Mouse (Mus musculus): ENCODE measurements around the gene Shisal1.

The Shisal1 gene

DNA sequence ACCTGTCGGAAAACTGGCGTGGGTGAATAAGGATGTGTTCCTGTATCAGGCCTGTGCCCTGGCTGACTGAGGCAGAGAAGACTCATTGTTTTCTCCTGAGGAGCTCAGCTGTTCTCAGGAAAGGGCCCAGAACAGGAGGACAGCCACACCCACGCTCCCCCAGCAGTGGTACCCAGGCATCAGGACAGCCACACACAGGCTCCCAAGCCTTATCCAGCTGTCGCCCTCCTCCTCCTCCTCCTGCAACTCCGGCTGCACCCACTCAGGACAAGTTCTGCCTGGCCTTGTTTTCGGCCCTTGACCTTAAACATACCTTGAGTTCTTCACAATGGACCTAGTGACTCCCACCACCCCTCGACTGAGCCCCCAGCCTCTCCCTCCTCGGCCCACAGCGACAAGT is 68.2 kb downstream of the Shisal1 start:
- ATAC-seq (ENCODE audit: low TSS enrichment) = no peak

DNA sequence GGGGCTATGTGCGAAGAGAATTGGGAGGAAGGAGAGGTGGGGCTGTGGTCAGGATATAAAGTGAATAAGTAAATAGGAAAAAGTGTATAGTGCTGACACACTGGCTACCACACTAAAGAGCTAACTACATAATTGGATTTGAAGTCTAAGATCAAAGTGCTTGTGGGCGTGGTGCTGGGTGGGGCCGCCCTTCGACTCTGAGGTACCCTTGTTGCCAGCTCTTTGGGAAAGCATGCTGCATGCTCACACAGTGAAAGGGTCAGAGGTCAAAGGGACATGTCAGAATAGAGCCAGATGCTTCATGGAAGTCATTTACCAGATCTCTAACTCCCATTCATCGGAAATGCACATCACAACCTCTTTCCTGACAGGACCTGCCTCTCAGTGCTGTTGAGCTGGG is 74.1 kb downstream of the Shisal1 start:
- ATAC-seq (ENCODE audit: low TSS enrichment) = no peak

DNA sequence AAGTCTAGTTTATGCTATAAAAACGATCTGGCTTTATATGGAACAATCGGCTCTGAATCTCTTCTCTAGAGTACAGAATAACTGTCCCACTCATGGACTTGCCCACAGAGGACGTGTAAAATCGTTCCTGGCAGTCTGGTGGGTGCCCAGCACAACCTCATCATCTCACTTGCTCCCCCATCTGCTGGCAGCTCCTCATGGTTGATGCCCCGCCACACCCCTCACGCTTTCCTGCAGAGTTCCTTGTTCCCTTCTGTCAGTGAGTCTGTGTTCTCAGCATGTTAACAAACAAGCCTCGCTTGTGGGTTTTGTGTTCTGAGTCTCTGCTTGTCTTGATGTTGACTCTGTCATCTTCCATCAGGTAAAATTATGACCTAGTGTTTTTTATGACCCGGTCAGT is 79.5 kb downstream of the Shisal1 start:
- no peak for ATAC-seq (ENCODE audit: low TSS enrichment)

DNA sequence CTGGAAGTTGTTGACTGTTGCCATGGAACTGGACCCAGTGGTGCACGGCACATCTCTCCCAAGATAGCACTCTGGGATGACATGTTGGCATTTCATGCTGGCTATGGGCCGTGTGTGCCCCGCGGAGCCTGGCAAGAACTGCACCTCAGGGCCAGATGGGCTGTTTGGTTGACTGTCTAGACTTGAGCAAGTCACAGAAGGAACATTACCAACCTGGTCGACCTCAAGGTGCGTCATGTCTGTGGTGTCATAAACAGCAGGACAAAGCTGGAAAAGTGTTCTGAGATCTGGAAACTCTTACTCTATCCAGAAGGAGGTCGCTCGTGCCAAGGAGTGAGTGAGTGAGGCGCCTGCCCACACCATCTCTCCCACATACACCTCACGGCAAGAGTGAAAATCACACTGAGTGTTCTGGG is 80.3 kb downstream of the Shisal1 start:
- ATAC-seq (ENCODE audit: low TSS enrichment) = peak; percentile 64; the same call in 1 of the 2 replicates

- no peak for ATAC-seq (ENCODE audit: low TSS enrichment)
Measured at GRCm38 (mm10) chr15:84365675-84366381, 81.1 kb downstream of the Shisal1 start.

DNA sequence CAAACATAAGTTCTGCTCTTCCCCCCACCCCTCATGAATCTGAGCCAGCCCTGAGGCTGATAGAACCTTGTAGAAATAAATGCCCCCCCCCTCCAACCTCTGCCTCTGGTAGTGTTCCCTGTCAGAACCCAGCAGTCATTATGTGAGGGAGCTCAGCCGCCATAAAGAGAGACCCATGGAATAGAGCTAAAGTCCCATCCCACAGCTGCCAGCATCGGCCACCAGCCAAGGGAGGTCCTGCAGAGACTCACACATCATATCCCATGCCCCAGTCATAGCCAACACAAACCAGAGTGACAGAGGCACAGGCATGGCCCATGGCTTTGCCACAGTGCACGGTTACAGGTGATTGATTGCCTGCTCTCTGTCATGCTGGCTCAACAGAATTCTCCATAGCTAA is 82.2 kb downstream of the Shisal1 start:
- no peak for ATAC-seq (ENCODE audit: low TSS enrichment)

GRCm38 (mm10) chr15:84355081-84355480 is 91.8 kb downstream of the Shisal1 start:
- no peak for ATAC-seq (ENCODE audit: low TSS enrichment)

- ATAC-seq (ENCODE audit: low TSS enrichment) = 0 out of 2 replicates have a peak, but pooled peaks have one; percentile 44
Measured at GRCm38 (mm10) chr15:84351915-84352844, 94.7 kb downstream of the Shisal1 start.

DNA sequence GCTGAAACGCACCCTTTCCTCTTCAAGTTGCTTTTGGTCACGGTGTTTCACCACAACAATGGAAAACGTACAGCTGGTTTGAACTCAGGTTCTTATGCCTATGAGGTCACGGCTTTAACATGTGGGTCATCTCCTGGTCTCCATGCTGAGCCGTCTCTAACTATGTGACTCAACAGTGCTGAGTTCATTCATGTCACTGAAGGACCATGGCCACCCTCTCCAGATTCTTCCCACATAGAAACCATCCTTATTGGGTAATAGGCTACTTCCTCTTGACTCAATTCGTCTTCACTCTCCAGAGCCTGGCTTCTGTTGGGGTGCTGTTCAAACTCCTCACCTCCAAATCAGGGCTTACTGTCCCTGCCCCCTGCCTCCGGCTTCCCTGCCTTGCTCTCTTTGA is 95.6 kb downstream of the Shisal1 start:
- no peak for ATAC-seq (ENCODE audit: low TSS enrichment)

DNA sequence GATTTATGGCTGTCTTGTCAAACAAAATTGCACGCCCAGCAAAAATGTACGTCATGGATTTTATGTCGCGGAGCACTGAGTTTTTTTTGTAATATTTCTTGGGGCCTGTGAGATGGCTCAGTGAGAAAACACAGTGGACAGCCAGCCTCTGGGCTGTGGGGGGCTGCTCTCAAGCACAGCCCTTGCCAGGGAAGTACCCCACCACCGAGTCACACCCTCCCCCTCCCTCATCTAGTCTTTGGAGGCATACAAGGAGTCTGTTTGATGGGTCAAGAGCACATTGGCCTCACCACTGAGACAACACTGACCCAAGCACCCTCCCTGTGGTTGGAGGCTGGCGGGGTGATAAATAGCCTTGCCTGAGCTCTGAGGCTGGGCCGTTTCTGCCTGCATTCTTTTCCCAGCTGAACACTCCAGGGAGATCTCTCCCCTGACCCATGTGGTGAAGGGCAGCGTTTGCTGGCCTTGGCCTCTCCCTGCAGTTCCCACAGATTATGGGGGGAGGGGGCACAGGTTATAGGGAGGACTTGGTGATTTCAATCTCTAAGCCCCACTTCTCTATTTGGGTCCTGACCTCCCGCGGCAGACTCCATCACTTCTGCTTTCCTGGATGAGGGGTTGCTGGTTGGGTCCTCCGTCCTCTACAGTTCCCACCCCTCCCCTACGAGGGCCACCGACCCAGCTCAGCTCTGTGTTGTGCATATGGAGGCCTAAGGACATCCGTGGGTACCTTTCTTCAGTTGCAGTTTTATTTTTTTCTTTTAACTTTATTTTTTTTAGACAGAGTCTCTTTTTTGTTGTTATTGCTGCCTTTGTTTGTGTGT is 96.8 kb downstream of the Shisal1 start:
- no peak for ATAC-seq (ENCODE audit: low TSS enrichment)

DNA sequence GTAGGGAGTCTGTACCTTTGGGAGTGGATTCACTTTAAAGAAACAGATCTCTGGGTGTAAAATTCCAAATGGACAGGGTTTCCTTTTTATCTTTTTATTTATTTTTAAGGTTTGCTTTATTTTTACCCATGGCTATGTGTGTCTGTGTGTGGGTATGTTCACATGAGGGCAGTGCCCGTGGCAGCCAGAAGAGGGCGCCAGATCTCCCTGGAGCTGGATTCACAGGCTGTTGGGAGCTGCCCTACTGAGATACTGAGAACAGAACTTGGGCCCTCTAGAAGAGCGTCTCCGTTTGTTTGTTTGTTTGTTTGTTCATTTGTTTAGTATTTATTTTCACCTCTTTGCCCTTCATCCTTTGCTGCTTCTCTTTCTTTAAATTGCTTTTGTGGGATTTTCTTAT is 98.1 kb downstream of the Shisal1 start:
- no peak for ATAC-seq (ENCODE audit: low TSS enrichment)

- ATAC-seq (ENCODE audit: low TSS enrichment) = no peak
Measured at GRCm38 (mm10) chr15:84340926-84341325, 106.0 kb downstream of the Shisal1 start.

GRCm38 (mm10) chr15:84337599-84337998 is 109.3 kb downstream of the Shisal1 start:
- peak; percentile 73; the same call in 1 of the 2 replicates for ATAC-seq (ENCODE audit: low TSS enrichment)

DNA sequence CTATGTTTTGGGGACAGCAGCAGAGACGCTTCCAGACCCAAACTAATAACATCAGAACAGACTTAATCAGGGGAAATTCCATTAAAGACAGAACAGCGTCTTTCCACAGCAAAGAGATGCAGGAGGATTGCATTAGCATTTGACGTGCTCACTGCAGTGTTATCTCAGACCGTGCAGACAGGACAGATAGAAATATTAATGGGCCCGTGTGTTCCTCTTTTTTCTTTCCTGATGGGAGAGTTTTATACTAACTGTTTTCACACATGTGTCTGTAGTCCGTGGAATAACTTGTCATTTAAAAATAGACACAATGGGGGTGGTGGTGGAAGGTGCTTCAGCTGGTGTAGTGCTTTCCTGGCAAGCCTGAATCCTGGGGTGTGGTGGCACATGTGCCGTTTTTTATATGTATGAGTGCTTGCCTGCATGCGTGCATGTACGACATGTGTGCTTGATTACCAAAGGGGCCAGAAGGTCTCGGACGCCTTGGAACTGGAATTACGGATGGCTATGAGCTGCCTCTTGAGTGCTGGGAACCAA is 110.5 kb downstream of the Shisal1 start:
- ATAC-seq (ENCODE audit: low TSS enrichment) = peak; percentile 50

DNA sequence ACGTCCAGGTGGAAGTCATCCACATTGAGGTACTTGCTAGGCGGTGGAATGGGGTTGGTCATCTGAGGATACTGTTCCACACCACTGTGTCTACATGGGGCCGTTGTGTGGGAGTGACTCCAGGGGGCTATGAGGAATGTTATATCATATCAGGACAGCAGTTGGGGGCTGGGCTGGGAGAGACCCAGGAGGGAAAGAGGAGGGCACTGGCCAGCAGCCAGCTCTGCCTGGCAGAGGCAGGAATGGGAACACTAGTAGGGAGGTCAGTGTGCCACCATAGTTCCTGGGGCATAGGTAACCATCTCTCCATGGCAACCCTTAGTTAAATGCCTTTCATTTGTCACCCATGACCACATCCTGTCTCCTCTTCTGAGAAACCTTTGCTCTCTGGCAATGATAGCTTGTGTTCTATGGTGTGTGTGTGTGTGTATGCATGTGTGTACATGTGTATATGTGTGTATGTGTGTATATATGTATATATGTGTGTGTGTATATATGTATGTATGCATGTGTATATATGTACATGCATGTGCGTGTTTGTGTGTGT is 115.8 kb downstream of the Shisal1 start:
- ATAC-seq (ENCODE audit: low TSS enrichment) = no peak

DNA sequence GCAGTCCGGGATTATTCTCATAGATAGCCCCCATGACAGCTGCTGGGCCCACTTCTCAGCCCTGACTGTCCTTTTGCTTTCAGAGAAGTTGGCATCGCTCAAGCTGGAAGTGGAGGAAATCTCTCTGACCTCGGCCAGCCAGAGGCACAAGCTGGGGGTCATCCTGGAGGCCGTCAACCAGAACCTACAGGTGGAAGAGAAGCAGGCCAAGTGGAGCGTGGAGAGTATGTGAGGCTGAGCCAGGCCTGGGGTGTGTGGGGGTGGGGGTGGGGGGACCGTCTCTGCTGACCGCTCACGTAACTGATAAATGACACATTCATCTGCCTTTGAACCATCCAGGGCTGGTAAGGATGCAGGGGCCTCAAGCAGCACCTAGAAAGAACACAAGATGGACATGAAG is 117.0 kb downstream of the Shisal1 start:
- ATAC-seq (ENCODE audit: low TSS enrichment) = no peak

All from frontal cortex, adult (tissue).